Mouse (Mus musculus) left cerebral cortex, adult 11 months (tissue): Measurements from ENCODE around the gene Sbpl.

Source experiments
- DNase-seq: peaks from one replicate; pipeline ENCODE4 v3.0.0; 2022; ENCODE audit warnings: low spot score

Sbpl gene

GRCm38 (mm10) chr17:23955174-23955573 lies at the start of gene Sbpl:
Gene Sbpl (minus strand): TSS chr17:23955274.
- DNase-seq, result no peak

GRCm38 (mm10) chr17:24004071-24004665 lies 49.1 kb upstream of the Sbpl start:
- no peak for DNase-seq

- peak; percentile 66 for DNase-seq
Measured at GRCm38 (mm10) chr17:24000404-24000803, 45.3 kb upstream of the Sbpl start.

- no peak for DNase-seq
Measured at GRCm38 (mm10) chr17:23998383-23998782, 43.3 kb upstream of the Sbpl start.

GRCm38 (mm10) chr17:23997901-23998300 lies 42.8 kb upstream of the Sbpl start, which contains the start of gene Prss22:
Gene Prss22 (minus strand): TSS chr17:23998100.
- no peak for DNase-seq

GRCm38 (mm10) chr17:23995421-23995820 lies 40.3 kb upstream of the Sbpl start:
- no peak for DNase-seq

- DNase-seq, result no peak
Measured at GRCm38 (mm10) chr17:23994667-23995066, 39.6 kb upstream of the Sbpl start.

GRCm38 (mm10) chr17:23993559-23994428 lies 38.7 kb upstream of the Sbpl start:
- DNase-seq, result peak; percentile 90

- DNase-seq, result no peak
Measured at GRCm38 (mm10) chr17:23992789-23993553, 37.9 kb upstream of the Sbpl start.

GRCm38 (mm10) chr17:23989802-23990201 lies 34.7 kb upstream of the Sbpl start:
- DNase-seq, result no peak

- DNase-seq, result no peak
Measured at GRCm38 (mm10) chr17:23984989-23985388, 29.9 kb upstream of the Sbpl start.

GRCm38 (mm10) chr17:23982912-23983311 lies 27.8 kb upstream of the Sbpl start:
- DNase-seq, result no peak

- no peak for DNase-seq
Measured at GRCm38 (mm10) chr17:23980297-23980909, 25.3 kb upstream of the Sbpl start, which contains the start of gene Prss30. Gene Prss30 (minus strand): TSS chr17:23980566.

GRCm38 (mm10) chr17:23979471-23979870 lies 24.4 kb upstream of the Sbpl start:
- no peak for DNase-seq

- DNase-seq, result no peak
Measured at GRCm38 (mm10) chr17:23976665-23977064, 21.6 kb upstream of the Sbpl start.

- DNase-seq, result no peak
Measured at GRCm38 (mm10) chr17:23971315-23971714, 16.2 kb upstream of the Sbpl start.

- peak; percentile 59 for DNase-seq
Measured at GRCm38 (mm10) chr17:23969231-23969630, 14.2 kb upstream of the Sbpl start.

GRCm38 (mm10) chr17:23968780-23969179 lies 13.7 kb upstream of the Sbpl start:
- no peak for DNase-seq

- DNase-seq, result no peak
Measured at GRCm38 (mm10) chr17:23966658-23967401, 11.8 kb upstream of the Sbpl start.

- DNase-seq, result no peak
Measured at GRCm38 (mm10) chr17:23965805-23966425, 10.8 kb upstream of the Sbpl start.

- no peak for DNase-seq
Measured at GRCm38 (mm10) chr17:23961573-23962122, 6.6 kb upstream of the Sbpl start.
